Mouse (Mus musculus): ENCODE measurements around the gene Slc38a3. TPM values are rescaled to one million over a fixed set of nuclear protein-coding genes. Genes with fewer than 3 reads are reported as not detected.

Slc38a3 gene
- polyA plus RNA-seq, 1 experiment from 2014 or later = 55.0 TPM

GRCm38 (mm10) chr9:107706781-107707211, 37.5 kb upstream of the Slc38a3 start:
- H3K27ac ChIP-seq (ENCODE audit: low read depth, low read length) = peak overlapping the region; percentile 79
- no peak for ATAC-seq
- H3K4me2 ChIP-seq (ENCODE audit: low read length) = peak overlapping the region; percentile 95
- no peaks in the 10 kb centered on the region for H3K36me3 ChIP-seq (ENCODE audit: control insufficient read depth, insufficient read depth, low read length)
- H3K9me3 ChIP-seq (ENCODE audit: control insufficient read depth, low read length) = no peaks in the 10 kb centered on the region
- no peaks in the 10 kb centered on the region for H3K27me3 ChIP-seq (replicated peaks; ENCODE audit: control insufficient read depth, insufficient read depth, low read length)
- peak overlapping the region; percentile 93 for H3K9ac ChIP-seq (ENCODE audit: low read depth, low read length)
- peak overlapping the region; percentile 83 for H3K4me3 ChIP-seq (ENCODE audit: low read length)
- WGBS = 3% methylated on average over 14 of the region's 14 CpGs
- peaks cover 48% of the 10 kb centered on the region for H3K4me1 ChIP-seq (ENCODE audit: control insufficient read depth, insufficient read depth, low read depth, low read length)

GRCm38 (mm10) chr9:107703337-107704122, 34.2 kb upstream of the Slc38a3 start:
- H3K4me1 ChIP-seq (ENCODE audit: control insufficient read depth, insufficient read depth, low read depth, low read length) = peaks cover 64% of the 10 kb centered on the region
- WGBS = 56% methylated on average over 14 of the region's 14 CpGs

DNA sequence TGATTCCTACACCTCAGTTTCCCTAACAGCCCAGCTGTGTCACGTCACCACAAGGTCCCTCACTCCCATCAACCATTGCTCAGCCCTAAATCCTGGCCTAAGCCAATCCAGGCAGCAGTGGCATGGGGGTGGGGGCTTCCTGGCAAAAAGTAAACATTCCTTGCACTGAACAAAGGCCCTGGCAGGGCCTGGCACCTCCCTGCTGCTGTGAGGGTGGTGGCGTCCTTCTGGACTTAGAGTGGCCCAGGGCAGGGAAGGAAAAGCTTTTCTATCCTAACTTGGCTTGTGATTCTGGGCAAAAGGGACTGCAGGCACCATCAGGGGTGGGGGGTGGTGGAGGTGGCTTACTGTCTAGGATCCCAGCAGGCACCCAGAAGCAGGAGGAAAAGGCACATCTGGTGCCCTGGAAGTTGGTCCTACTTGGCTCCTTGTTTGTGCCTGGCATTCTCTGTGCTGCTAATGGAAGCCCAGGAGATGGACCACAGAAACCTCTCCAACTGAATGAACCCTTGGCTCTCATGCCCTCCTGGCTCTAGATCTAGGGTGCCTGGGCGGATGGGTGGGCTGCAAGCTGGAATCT, 33.4 kb upstream of the Slc38a3 start:
- Histone ChIP-seq H3K4me1 (ENCODE audit: control insufficient read depth, insufficient read depth, low read depth, low read length) (peaks cover 64% of the 10 kb centered on the region), H3K4me2 (ENCODE audit: low read length) (no peak overlapping the region), H3K27me3 (replicated peaks; ENCODE audit: control insufficient read depth, insufficient read depth, low read length) (no peaks in the 10 kb centered on the region), H3K9me3 (ENCODE audit: control insufficient read depth, low read length) (no peaks in the 10 kb centered on the region), H3K9ac (ENCODE audit: low read depth, low read length) (no peak overlapping the region), H3K36me3 (ENCODE audit: control insufficient read depth, insufficient read depth, low read length) (no peaks in the 10 kb centered on the region), H3K4me3 (ENCODE audit: low read length) (no peak overlapping the region), H3K27ac (ENCODE audit: low read depth, low read length) (peak overlapping the region; percentile 24; the same call in 1 of the 2 replicates)
- ATAC-seq = peak; percentile 22; the same call in 1 of the 2 replicates
- WGBS = 62% methylated on average over 3 of the region's 3 CpGs

More at GRCm38 (mm10) chr9:107703337-107704122, 34.2 kb upstream of the Slc38a3 start:
- no peaks in the 10 kb centered on the region for H3K27me3 ChIP-seq (replicated peaks; ENCODE audit: control insufficient read depth, insufficient read depth, low read length)
- no peaks in the 10 kb centered on the region for H3K36me3 ChIP-seq (ENCODE audit: control insufficient read depth, insufficient read depth, low read length)
- H3K9ac ChIP-seq (ENCODE audit: low read depth, low read length) = no peak overlapping the region
- no peak for ATAC-seq
- no peak overlapping the region for H3K4me2 ChIP-seq (ENCODE audit: low read length)
- no peak overlapping the region for H3K4me3 ChIP-seq (ENCODE audit: low read length)
- H3K9me3 ChIP-seq (ENCODE audit: control insufficient read depth, low read length) = no peaks in the 10 kb centered on the region
- peak overlapping the region; percentile 24; the same call in 1 of the 2 replicates for H3K27ac ChIP-seq (ENCODE audit: low read depth, low read length)

DNA sequence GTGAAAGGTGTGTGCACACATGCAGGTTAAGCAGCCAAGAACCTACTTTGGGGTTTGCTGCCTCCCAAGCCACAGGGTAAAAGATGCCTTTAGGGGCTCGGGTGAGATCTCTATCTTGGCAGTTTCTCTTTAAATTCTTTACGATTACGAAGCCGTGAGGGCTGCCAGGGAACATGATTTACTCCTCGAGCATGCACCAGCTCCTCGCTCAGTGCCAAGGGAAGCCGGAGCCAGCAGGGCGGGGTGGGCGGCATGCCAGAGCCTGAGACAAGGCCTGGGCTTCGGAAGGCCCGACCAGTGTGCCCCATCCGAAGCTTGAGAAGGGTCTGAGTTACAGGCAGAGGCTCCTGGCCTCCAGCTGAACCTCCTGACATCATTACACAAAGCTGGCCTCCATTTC, 32.3 kb upstream of the Slc38a3 start:
- Histone ChIP-seq H3K27me3 (replicated peaks; ENCODE audit: control insufficient read depth, insufficient read depth, low read length) (no peaks in the 10 kb centered on the region), H3K9ac (ENCODE audit: low read depth, low read length) (no peak overlapping the region), H3K36me3 (ENCODE audit: control insufficient read depth, insufficient read depth, low read length) (no peaks in the 10 kb centered on the region), H3K4me2 (ENCODE audit: low read length) (no peak overlapping the region), H3K4me3 (ENCODE audit: low read length) (no peak overlapping the region), H3K4me1 (ENCODE audit: control insufficient read depth, insufficient read depth, low read depth, low read length) (peaks cover 64% of the 10 kb centered on the region), H3K27ac (ENCODE audit: low read depth, low read length) (peak overlapping the region; percentile 35; the same call in 1 of the 2 replicates), H3K9me3 (ENCODE audit: control insufficient read depth, low read length) (no peaks in the 10 kb centered on the region)
- ATAC-seq = peak; percentile 59
- 40% methylated on average over 12 of the region's 12 CpGs for WGBS

GRCm38 (mm10) chr9:107700114-107700571, 30.8 kb upstream of the Slc38a3 start:
- Histone ChIP-seq H3K9ac (ENCODE audit: low read depth, low read length) (0 out of 2 replicates have a peak overlapping the region, but pooled peaks have one; percentile 18), H3K4me2 (ENCODE audit: low read length) (no peak overlapping the region), H3K9me3 (ENCODE audit: control insufficient read depth, low read length) (no peaks in the 10 kb centered on the region), H3K36me3 (ENCODE audit: control insufficient read depth, insufficient read depth, low read length) (no peaks in the 10 kb centered on the region), H3K4me1 (ENCODE audit: control insufficient read depth, insufficient read depth, low read depth, low read length) (peaks cover 61% of the 10 kb centered on the region), H3K27me3 (replicated peaks; ENCODE audit: control insufficient read depth, insufficient read depth, low read length) (no peaks in the 10 kb centered on the region), H3K27ac (ENCODE audit: low read depth, low read length) (peak overlapping the region; percentile 32), H3K4me3 (ENCODE audit: low read length) (no peak overlapping the region)
- ATAC-seq = peak; percentile 58; the same call in 1 of the 2 replicates
- 18% methylated on average over 6 of the region's 6 CpGs for WGBS

- no peak for ATAC-seq
- Histone ChIP-seq H3K9ac (ENCODE audit: low read depth, low read length) (no peak overlapping the region), H3K27ac (ENCODE audit: low read depth, low read length) (peak overlapping the region; percentile 32; the same call in 1 of the 2 replicates), H3K4me2 (ENCODE audit: low read length) (no peak overlapping the region), H3K4me3 (ENCODE audit: low read length) (no peak overlapping the region), H3K36me3 (ENCODE audit: control insufficient read depth, insufficient read depth, low read length) (no peaks in the 10 kb centered on the region), H3K9me3 (ENCODE audit: control insufficient read depth, low read length) (no peaks in the 10 kb centered on the region), H3K4me1 (ENCODE audit: control insufficient read depth, insufficient read depth, low read depth, low read length) (peaks cover 61% of the 10 kb centered on the region), H3K27me3 (replicated peaks; ENCODE audit: control insufficient read depth, insufficient read depth, low read length) (no peaks in the 10 kb centered on the region)
- WGBS = 12% methylated on average over 9 of the region's 9 CpGs
These were observed 30.1 kb upstream of the Slc38a3 start for GRCm38 (mm10) chr9:107699376-107699980.

- WGBS = 17% methylated on average over 14 of the region's 14 CpGs
- 0 out of 2 replicates have a peak overlapping the region, but pooled peaks have one; percentile 6 for H3K9ac ChIP-seq (ENCODE audit: low read depth, low read length)
- ATAC-seq = no peak
These were observed 29.4 kb upstream of the Slc38a3 start for GRCm38 (mm10) chr9:107698611-107699190.

GRCm38 (mm10) chr9:107697811-107698521, 28.6 kb upstream of the Slc38a3 start:
- Histone ChIP-seq H3K4me3 (ENCODE audit: low read length) (no peak overlapping the region), H3K27me3 (replicated peaks; ENCODE audit: control insufficient read depth, insufficient read depth, low read length) (no peaks in the 10 kb centered on the region), H3K9me3 (ENCODE audit: control insufficient read depth, low read length) (no peaks in the 10 kb centered on the region), H3K27ac (ENCODE audit: low read depth, low read length) (no peak overlapping the region), H3K4me1 (ENCODE audit: control insufficient read depth, insufficient read depth, low read depth, low read length) (peaks cover 56% of the 10 kb centered on the region), H3K36me3 (ENCODE audit: control insufficient read depth, insufficient read depth, low read length) (no peaks in the 10 kb centered on the region), H3K4me2 (ENCODE audit: low read length) (0 out of 2 replicates have a peak overlapping the region, but pooled peaks have one; percentile 2), H3K9ac (ENCODE audit: low read depth, low read length) (no peak overlapping the region; the same call in 1 of the 2 replicates)
- WGBS = 11% methylated on average over 14 of the region's 14 CpGs
- ATAC-seq = peak; percentile 7; the same call in 1 of the 2 replicates

More at GRCm38 (mm10) chr9:107698611-107699190, 29.4 kb upstream of the Slc38a3 start:
- Histone ChIP-seq H3K9me3 (ENCODE audit: control insufficient read depth, low read length) (no peaks in the 10 kb centered on the region), H3K4me1 (ENCODE audit: control insufficient read depth, insufficient read depth, low read depth, low read length) (peaks cover 56% of the 10 kb centered on the region), H3K36me3 (ENCODE audit: control insufficient read depth, insufficient read depth, low read length) (no peaks in the 10 kb centered on the region), H3K27ac (ENCODE audit: low read depth, low read length) (no peak overlapping the region), H3K4me2 (ENCODE audit: low read length) (0 out of 2 replicates have a peak overlapping the region, but pooled peaks have one; percentile 2), H3K27me3 (replicated peaks; ENCODE audit: control insufficient read depth, insufficient read depth, low read length) (no peaks in the 10 kb centered on the region), H3K4me3 (ENCODE audit: low read length) (no peak overlapping the region)

All from hindbrain, embryonic 16.5 days (tissue).